Mouse (Mus musculus) right cerebral cortex, adult 2 months (tissue): ENCODE data around the gene Gm20388.

Experiments used
- DNase-seq, 2 experiments: peaks; one replicate each; pipeline ENCODE4 v3.0.0; 2021 to 2022; ENCODE audit warnings: low spot score in 2 of 2

Gene Gm20388

GRCm38 (mm10) chr8:121938732-121939131 is 2028.1 kb downstream of the Gm20388 start:
- no peak for DNase-seq

GRCm38 (mm10) chr8:121943057-121943540 is 2032.5 kb downstream of the Gm20388 start:
- DNase-seq, result no peak

GRCm38 (mm10) chr8:121943716-121944115 is 2033.1 kb downstream of the Gm20388 start:
- no peak for DNase-seq

GRCm38 (mm10) chr8:121944831-121945230 is 2034.2 kb downstream of the Gm20388 start, which contains the start of gene Car5a:
Gene Car5a, minus strand, starts transcription at chr8:121944904.
- no peak for DNase-seq

GRCm38 (mm10) chr8:121946351-121946750 is 2035.7 kb downstream of the Gm20388 start:
- no peak for DNase-seq

- no peak for DNase-seq
These were observed 2036.6 kb downstream of the Gm20388 start for GRCm38 (mm10) chr8:121947047-121947752.

GRCm38 (mm10) chr8:121947753-121948141 is 2037.1 kb downstream of the Gm20388 start:
- peak; percentile 70 to 77 for DNase-seq

GRCm38 (mm10) chr8:121948321-121949145 is 2037.9 kb downstream of the Gm20388 start:
- DNase-seq, result no peak

- no peak for DNase-seq
These were observed 2038.7 kb downstream of the Gm20388 start, which contains the start of gene Banp for GRCm38 (mm10) chr8:121949222-121949800. Gene Banp, plus strand, starts transcription at chr8:121949750.

- peak; percentile 97 to 98 for DNase-seq
These were observed 2039.5 kb downstream of the Gm20388 start for GRCm38 (mm10) chr8:121949941-121950748.

- no peak for DNase-seq
These were observed 2040.4 kb downstream of the Gm20388 start for GRCm38 (mm10) chr8:121950749-121951655.

GRCm38 (mm10) chr8:121951656-121952009 is 2041.0 kb downstream of the Gm20388 start:
- DNase-seq, result no peak

GRCm38 (mm10) chr8:121952122-121952521 is 2041.5 kb downstream of the Gm20388 start:
- DNase-seq, result no peak

GRCm38 (mm10) chr8:121952800-121953199 is 2042.2 kb downstream of the Gm20388 start:
- DNase-seq, result no peak

GRCm38 (mm10) chr8:121953821-121954545 is 2043.3 kb downstream of the Gm20388 start:
- DNase-seq, result no peak

- DNase-seq, result no peak
These were observed 2044.4 kb downstream of the Gm20388 start for GRCm38 (mm10) chr8:121954981-121955555.

GRCm38 (mm10) chr8:121955825-121956500 is 2045.3 kb downstream of the Gm20388 start:
- no peak for DNase-seq

GRCm38 (mm10) chr8:121958395-121958794 is 2047.8 kb downstream of the Gm20388 start:
- no peak for DNase-seq

- no peak for DNase-seq
These were observed 2052.3 kb downstream of the Gm20388 start for GRCm38 (mm10) chr8:121962892-121963291.
